Mouse (Mus musculus) limb, embryonic 12.5 days (tissue): Measurements from ENCODE around the gene Cwc25. TPM values are rescaled to one million over a fixed set of nuclear protein-coding genes. Genes with fewer than 3 reads are reported as not detected.

ENCODE experiments used
- ATAC-seq: fragments of 200-750 bp; cut with Nextera tagmentation; 2 replicates; pipeline ENCODE4 v1.8.0; 2017; ENCODE audit warnings: low read depth, moderate TSS enrichment; ENCODE audit not compliant: insufficient number of reproducible peaks, insufficient read depth, low FRiP score, low TSS enrichment
- H3K27ac ChIP-seq: fragments of 300-500 bp; sonication (generic); 2 replicates; pipeline ENCODE4 v1.5.1; 2016; ENCODE audit warnings: mild to moderate bottlenecking, moderate library complexity
- H3K27me3 ChIP-seq: fragments of 300-500 bp; sonication (generic); 2 replicates; pipeline ENCODE4 v1.6.1; 2016; ENCODE audit warnings: mild to moderate bottlenecking, moderate library complexity
- H3K36me3 ChIP-seq: fragments of 300-500 bp; sonication (generic); 2 replicates; pipeline ENCODE4 v1.6.1; 2016; ENCODE audit warnings: mild to moderate bottlenecking, moderate library complexity
- H3K4me1 ChIP-seq: fragments of 300-500 bp; sonication (generic); replicated peaks from 2 replicates; pipeline ENCODE4 v1.6.1; 2016
- H3K4me2 ChIP-seq: fragments of 300-500 bp; sonication (generic); 2 replicates; pipeline ENCODE4 v1.6.1; 2016; ENCODE audit warnings: mild to moderate bottlenecking, moderate library complexity
- H3K4me3 ChIP-seq: fragments of 300-500 bp; sonication (generic); replicated peaks from 2 replicates; pipeline ENCODE4 v1.5.1; 2016; ENCODE audit warnings: mild to moderate bottlenecking
- H3K9ac ChIP-seq: fragments of 300-500 bp; sonication (generic); replicated peaks from 2 replicates; pipeline ENCODE4 v1.6.1; 2016; ENCODE audit warnings: mild to moderate bottlenecking, moderate library complexity
- H3K9me3 ChIP-seq: fragments of 300-500 bp; sonication (generic); 2 replicates; pipeline ENCODE4 v1.6.1; 2016; ENCODE audit warnings: mild to moderate bottlenecking, moderate library complexity
- WGBS: fragments of 180-500 bp; shearing (Covaris S2); methylation state at CpG from one replicate; pipeline ENCODE4 v1.1.7; 2016; 5-methylcytosine and 5-hydroxymethylcytosine counted together
- polyA plus RNA-seq: library from polyadenylated mRNA; unstranded; fragments of >200 nt; fragmentation: Nextera tagmentation; extraction: Ambion mirVana; gene quantifications from 2 replicates; pipeline ENCODE4 v1.2.1, GENCODE M21; 2016

Gene Cwc25
- polyA plus RNA-seq, 1 experiment from 2014 or later = 25.6 TPM

DNA sequence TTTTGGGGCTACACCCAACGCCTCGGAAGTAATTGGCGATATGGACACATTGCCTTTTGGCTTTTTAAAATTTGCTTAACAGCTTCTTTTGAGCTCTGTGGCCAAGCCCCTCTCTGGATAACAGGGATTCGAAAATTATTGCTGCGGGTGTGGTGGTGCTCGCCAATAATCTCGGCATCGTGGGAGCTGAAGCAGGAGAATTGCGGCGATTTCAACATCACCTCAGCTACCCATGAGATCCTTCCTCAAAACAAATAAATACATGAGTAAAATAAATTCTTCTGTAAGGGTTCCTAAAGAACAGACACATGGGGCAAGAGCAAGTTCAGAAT is 16.2 kb upstream of the Cwc25 start:
- H3K27me3 ChIP-seq = no peaks in the 10 kb centered on the region
- H3K4me2 ChIP-seq = peak overlapping the region; percentile 64
- peak overlapping the region; percentile 95 for H3K9ac ChIP-seq
- peaks cover 20% of the 10 kb centered on the region for H3K4me1 ChIP-seq
- H3K27ac ChIP-seq = peak overlapping the region; percentile 66
- peak overlapping the region; percentile 78 for H3K4me3 ChIP-seq
- ATAC-seq = no peak
- H3K9me3 ChIP-seq = 0 out of 2 replicates have a peak, but pooled peaks cover 2% of the 10 kb centered on the region
- WGBS = under 1% methylated on average over 10 of the region's 10 CpGs
- H3K36me3 ChIP-seq = peaks cover 35% of the 10 kb centered on the region

DNA sequence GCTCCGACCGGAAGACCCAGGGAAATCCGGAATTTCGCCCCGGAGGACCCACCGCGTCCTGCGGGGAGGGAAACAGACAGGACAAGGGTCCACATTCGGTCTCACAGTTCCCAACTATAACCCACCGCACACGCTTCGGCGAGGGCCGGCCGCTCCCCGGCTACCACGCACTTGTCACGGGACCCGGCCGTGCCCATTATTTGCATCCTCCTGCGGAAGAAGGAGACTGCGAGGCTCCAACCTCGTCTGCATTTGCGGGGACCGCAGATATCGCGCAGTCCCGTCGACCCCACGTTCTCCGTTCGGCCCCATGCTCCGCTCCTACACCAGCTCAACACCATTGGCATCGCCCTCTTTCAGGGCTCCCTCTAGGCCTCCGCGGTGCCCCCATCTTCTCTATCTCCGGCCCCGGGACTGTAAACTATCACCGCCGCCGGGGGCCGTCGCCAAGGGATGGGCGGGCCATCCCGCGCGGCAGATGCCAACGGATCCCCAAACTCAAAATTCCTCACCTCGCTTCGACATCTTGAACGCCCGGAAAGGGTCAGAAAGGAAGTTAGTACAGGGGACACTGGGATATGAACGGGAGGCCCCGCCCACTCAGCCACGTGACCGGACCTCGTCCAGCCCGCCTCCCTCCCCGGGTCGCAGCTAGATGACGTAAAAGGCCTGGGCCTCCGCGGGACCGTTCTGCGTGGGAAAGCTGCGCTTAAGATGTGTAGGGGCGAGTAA is 15.6 kb upstream of the Cwc25 start, which contains the start of gene Rpl23:
Gene Rpl23, minus strand, starts transcription at position 606 of the 732 bp plus-strand sequence.
- WGBS = under 1% methylated on average over 67 of the region's 67 CpGs
- H3K27ac ChIP-seq = peak within 1 kb of the TSS; percentile 96
- H3K9ac ChIP-seq = peak within 1 kb of the TSS; percentile 95
- peaks cover 20% of the 10 kb centered on the region for H3K4me1 ChIP-seq
- ATAC-seq = peak; percentile 92
- H3K9me3 ChIP-seq = 0 out of 2 replicates have a peak, but pooled peaks cover 2% of the 10 kb centered on the region
- peak within 1 kb of the TSS; percentile 78 for H3K4me3 ChIP-seq
- H3K36me3 ChIP-seq = peaks cover 40% of the 10 kb centered on the region
- peak within 1 kb of the TSS; percentile 64 for H3K4me2 ChIP-seq
- H3K27me3 ChIP-seq = no peaks in the 10 kb centered on the region

DNA sequence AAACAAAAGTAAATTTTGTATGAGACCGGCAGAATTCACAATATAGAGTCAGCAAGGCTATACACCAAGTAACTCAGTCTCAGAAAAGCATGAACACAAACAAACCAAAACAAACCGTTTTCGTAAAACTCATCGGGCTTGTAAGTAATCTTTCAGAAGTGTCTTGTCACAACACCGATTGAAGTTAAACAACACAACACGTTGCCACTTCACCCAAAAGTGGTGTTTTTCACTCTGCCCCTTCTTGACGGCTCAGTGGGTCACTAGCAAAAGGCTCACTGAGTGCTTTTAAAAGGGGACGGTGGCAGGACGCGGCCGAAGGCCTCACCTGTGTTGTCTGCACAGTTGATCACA is 15.1 kb upstream of the Cwc25 start:
- Histone ChIP-seq H3K9me3 (0 out of 2 replicates have a peak, but pooled peaks cover 2% of the 10 kb centered on the region), H3K9ac (peak overlapping the region; percentile 95), H3K4me1 (peaks cover 20% of the 10 kb centered on the region), H3K4me3 (peak overlapping the region; percentile 78), H3K27me3 (no peaks in the 10 kb centered on the region), H3K4me2 (peak overlapping the region; percentile 64), H3K27ac (peak overlapping the region; percentile 96; the same call in 1 of the 2 replicates), H3K36me3 (peaks cover 46% of the 10 kb centered on the region)
- WGBS = 1% methylated on average over 11 of the region's 11 CpGs
- ATAC-seq = no peak

GRCm38 (mm10) chr11:97779968-97780701 is 13.8 kb upstream of the Cwc25 start:
- Histone ChIP-seq H3K9me3 (0 out of 2 replicates have a peak, but pooled peaks cover 2% of the 10 kb centered on the region), H3K4me1 (peaks cover 20% of the 10 kb centered on the region), H3K36me3 (peaks cover 59% of the 10 kb centered on the region), H3K4me3 (peak overlapping the region; percentile 78), H3K27me3 (no peaks in the 10 kb centered on the region), H3K4me2 (peak overlapping the region; percentile 64), H3K9ac (peak overlapping the region; percentile 95; the same call in 1 of the 2 replicates), H3K27ac (no peak overlapping the region)
- no peak for ATAC-seq
- 81% methylated on average over 2 of the region's 2 CpGs for WGBS

DNA sequence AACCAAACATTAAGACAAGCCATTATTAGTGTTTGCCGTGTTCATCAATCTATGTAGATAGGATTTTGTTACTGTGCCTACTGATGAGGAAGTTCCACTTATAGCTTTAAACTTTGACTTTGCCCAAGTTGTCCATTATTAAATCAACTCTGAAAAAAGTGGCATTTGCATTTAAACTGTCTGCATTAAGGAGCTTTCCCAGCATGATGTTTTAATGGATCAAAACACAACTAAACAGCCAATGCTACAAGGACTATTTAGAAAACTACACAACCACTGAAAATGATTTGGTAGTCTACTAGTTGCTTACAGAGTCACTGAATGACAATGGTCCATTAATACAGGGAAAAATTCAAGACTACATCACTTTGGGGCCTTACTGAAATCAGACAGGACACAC is 12.6 kb upstream of the Cwc25 start:
- no peak overlapping the region for H3K4me2 ChIP-seq
- peaks cover 20% of the 10 kb centered on the region for H3K4me1 ChIP-seq
- no peaks in the 10 kb centered on the region for H3K27me3 ChIP-seq
- H3K36me3 ChIP-seq = peaks cover 62% of the 10 kb centered on the region
- WGBS = 97% methylated on average over 1 of the region's 1 CpGs
- ATAC-seq = no peak
- H3K4me3 ChIP-seq = no peak overlapping the region
- H3K27ac ChIP-seq = no peak overlapping the region
- H3K9ac ChIP-seq = no peak overlapping the region
- H3K9me3 ChIP-seq = no peaks in the 10 kb centered on the region

- peaks cover 15% of the 10 kb centered on the region for H3K4me1 ChIP-seq
- peaks cover 62% of the 10 kb centered on the region for H3K36me3 ChIP-seq
- H3K4me3 ChIP-seq = no peak overlapping the region
- no peaks in the 10 kb centered on the region for H3K27me3 ChIP-seq
- H3K9ac ChIP-seq = no peak overlapping the region
- no peak for ATAC-seq
- no peak overlapping the region for H3K4me2 ChIP-seq
- H3K9me3 ChIP-seq = no peaks in the 10 kb centered on the region
- WGBS = 36% methylated on average over 2 of the region's 2 CpGs
- H3K27ac ChIP-seq = no peak overlapping the region
Observed at GRCm38 (mm10) chr11:97777129-97777529, 10.8 kb upstream of the Cwc25 start.

DNA sequence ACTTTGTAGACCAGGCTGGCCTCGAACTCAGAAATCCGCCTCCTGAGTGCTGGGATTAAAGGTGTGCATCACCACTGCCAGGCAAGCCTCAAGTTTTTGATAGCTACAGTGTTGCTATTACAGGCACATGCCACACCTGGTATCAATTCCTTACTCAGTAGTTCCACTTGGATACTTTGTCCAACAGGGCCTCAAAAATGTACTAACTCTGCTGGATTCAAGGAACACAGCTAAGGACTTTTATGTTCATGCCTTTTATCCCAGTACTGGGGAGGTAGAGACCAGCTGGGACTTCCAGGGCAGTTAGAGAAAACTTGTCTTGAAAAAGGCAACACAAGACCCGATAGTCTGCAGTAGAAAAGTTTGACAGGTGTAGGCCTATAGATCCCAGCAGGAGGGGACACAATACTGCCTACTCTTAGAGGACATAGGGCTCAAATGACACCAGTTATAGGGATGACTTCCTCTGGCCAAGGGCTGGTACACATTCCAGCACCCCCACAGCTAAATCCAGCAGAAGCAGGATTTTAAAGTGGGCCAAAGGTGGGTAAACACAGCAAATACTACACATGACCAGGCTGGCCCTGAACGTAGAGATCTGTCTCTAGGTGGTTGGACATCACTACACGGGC is 10.3 kb upstream of the Cwc25 start:
- peak overlapping the region; percentile 5; the same call in 1 of the 2 replicates for H3K27ac ChIP-seq
- H3K36me3 ChIP-seq = peaks cover 62% of the 10 kb centered on the region
- no peaks in the 10 kb centered on the region for H3K27me3 ChIP-seq
- H3K4me3 ChIP-seq = no peak overlapping the region
- H3K9me3 ChIP-seq = no peaks in the 10 kb centered on the region
- no peak overlapping the region for H3K9ac ChIP-seq
- peaks cover 15% of the 10 kb centered on the region for H3K4me1 ChIP-seq
- 63% methylated on average over 5 of the region's 5 CpGs for WGBS
- no peak for ATAC-seq
- H3K4me2 ChIP-seq = no peak overlapping the region

- Histone ChIP-seq H3K27ac (peak within 1 kb of the TSS; percentile 5; the same call in 1 of the 2 replicates), H3K4me3 (no peak within 1 kb of the TSS), H3K4me2 (no peak within 1 kb of the TSS), H3K27me3 (no peaks in the 10 kb centered on the region), H3K4me1 (peaks cover 12% of the 10 kb centered on the region), H3K36me3 (peaks cover 60% of the 10 kb centered on the region), H3K9ac (no peak within 1 kb of the TSS), H3K9me3 (no peaks in the 10 kb centered on the region)
- ATAC-seq = no peak
- WGBS = 59% methylated on average over 17 of the region's 17 CpGs
Observed at GRCm38 (mm10) chr11:97775808-97776496, 9.6 kb upstream of the Cwc25 start, which contains the start of gene 1700001P01Rik. Gene 1700001P01Rik, minus strand, starts transcription at chr11:97775918.

GRCm38 (mm10) chr11:97775186-97775585 is 8.8 kb upstream of the Cwc25 start:
- H3K27me3 ChIP-seq = no peaks in the 10 kb centered on the region
- no peak overlapping the region for H3K4me2 ChIP-seq
- H3K9me3 ChIP-seq = no peaks in the 10 kb centered on the region
- H3K9ac ChIP-seq = no peak overlapping the region
- 76% methylated on average over 13 of the region's 13 CpGs for WGBS
- H3K4me1 ChIP-seq = peaks cover 4% of the 10 kb centered on the region; the same call in 1 of the 2 replicates
- peaks cover 53% of the 10 kb centered on the region for H3K36me3 ChIP-seq
- no peak overlapping the region for H3K27ac ChIP-seq
- no peak overlapping the region for H3K4me3 ChIP-seq
- ATAC-seq = no peak

DNA sequence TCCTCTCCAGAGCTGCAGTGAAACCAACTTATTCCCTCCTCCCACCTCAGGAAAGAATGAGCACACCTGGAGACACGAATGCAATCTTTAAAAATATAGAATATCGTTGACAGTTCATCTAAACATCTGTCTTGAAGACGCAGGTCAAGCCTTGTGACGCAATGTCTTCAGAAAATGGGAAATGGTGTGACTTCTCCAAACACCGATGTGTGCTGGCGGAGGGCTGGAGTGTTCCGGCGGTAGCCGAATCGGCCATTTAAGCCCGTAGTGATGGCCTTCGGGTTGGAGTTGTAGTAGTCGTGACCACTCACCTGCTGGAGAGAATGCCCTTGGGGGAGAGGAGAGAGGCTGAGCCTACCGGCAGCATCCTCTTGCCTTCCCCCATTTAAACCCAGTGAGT is 5.1 kb upstream of the Cwc25 start:
- Histone ChIP-seq H3K27ac (no peak overlapping the region), H3K9ac (no peak overlapping the region), H3K27me3 (no peaks in the 10 kb centered on the region), H3K9me3 (no peaks in the 10 kb centered on the region), H3K4me1 (no peaks in the 10 kb centered on the region), H3K36me3 (peaks cover 16% of the 10 kb centered on the region), H3K4me2 (no peak overlapping the region), H3K4me3 (no peak overlapping the region)
- WGBS = 80% methylated on average over 14 of the region's 14 CpGs
- ATAC-seq = no peak
